Mouse (Mus musculus): ENCODE data around the gene Zfp865. TPM values are rescaled to one million over a fixed set of nuclear protein-coding genes. Genes with fewer than 3 reads are reported as not detected.

Gene Zfp865
- polyA plus RNA-seq, 1 experiment = 18.3 TPM

DNA sequence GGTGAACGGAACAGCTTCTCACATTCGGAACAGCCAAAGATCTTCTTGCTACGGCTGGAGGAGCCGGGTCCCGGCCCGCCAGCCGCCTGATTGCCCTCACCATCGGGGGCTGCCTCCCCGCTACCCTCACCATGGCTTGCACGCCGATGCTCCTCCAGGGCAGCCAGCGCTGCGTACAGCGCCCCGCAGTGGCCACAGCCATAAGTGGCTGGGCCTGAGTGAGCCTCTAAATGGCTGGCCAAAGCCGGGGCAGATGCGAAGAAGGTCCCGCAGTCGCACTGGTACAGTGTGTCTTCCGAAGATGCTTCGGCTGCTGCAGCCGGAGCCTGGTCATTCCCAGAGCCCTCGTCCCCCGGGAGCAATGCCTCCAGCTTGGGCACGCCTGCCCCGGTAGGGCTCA is 11.9 kb upstream of the Zfp865 start:
- Histone ChIP-seq H3K27me3 (ENCODE audit: control insufficient read depth, insufficient read depth, low read length) (no peaks in the 10 kb centered on the region), H3K4me3 (ENCODE audit: control insufficient read depth, low read depth, low read length) (no peak overlapping the region), H3K4me1 (ENCODE audit: control insufficient read depth, insufficient read depth, low read length) (no peaks in the 10 kb centered on the region; the same call in 1 of the 2 replicates), H3K27ac (ENCODE audit: control insufficient read depth, insufficient read depth, low read depth, low read length) (no peak overlapping the region), H3K36me3 (ENCODE audit: control insufficient read depth, insufficient read depth, low read length) (no peaks in the 10 kb centered on the region)
- TF ChIP-seq CTCF (IDR thresholded peaks at IDR 0.05; ENCODE audit: control insufficient read depth, insufficient read depth, insufficient replicate concordance, low read depth, low read length) (no peak), POLR2A (IDR thresholded peaks at IDR 0.05; ENCODE audit: control insufficient read depth, low read depth, low read length) (no peak)

GRCm38 (mm10) chr7:5012681-5013513 is 7.3 kb upstream of the Zfp865 start:
- H3K36me3 ChIP-seq (ENCODE audit: control insufficient read depth, insufficient read depth, low read length) = no peaks in the 10 kb centered on the region
- no peak overlapping the region for H3K27ac ChIP-seq (ENCODE audit: control insufficient read depth, insufficient read depth, low read depth, low read length)
- TF ChIP-seq POLR2A (IDR thresholded peaks at IDR 0.05; ENCODE audit: control insufficient read depth, low read depth, low read length) (no peak), CTCF (IDR thresholded peaks at IDR 0.05; ENCODE audit: control insufficient read depth, insufficient read depth, insufficient replicate concordance, low read depth, low read length) (no peak)
- no peaks in the 10 kb centered on the region for H3K27me3 ChIP-seq (ENCODE audit: control insufficient read depth, insufficient read depth, low read length)
- no peak overlapping the region for H3K4me3 ChIP-seq (ENCODE audit: control insufficient read depth, low read depth, low read length)
- peaks cover 4% of the 10 kb centered on the region for H3K4me1 ChIP-seq (ENCODE audit: control insufficient read depth, insufficient read depth, low read length)

DNA sequence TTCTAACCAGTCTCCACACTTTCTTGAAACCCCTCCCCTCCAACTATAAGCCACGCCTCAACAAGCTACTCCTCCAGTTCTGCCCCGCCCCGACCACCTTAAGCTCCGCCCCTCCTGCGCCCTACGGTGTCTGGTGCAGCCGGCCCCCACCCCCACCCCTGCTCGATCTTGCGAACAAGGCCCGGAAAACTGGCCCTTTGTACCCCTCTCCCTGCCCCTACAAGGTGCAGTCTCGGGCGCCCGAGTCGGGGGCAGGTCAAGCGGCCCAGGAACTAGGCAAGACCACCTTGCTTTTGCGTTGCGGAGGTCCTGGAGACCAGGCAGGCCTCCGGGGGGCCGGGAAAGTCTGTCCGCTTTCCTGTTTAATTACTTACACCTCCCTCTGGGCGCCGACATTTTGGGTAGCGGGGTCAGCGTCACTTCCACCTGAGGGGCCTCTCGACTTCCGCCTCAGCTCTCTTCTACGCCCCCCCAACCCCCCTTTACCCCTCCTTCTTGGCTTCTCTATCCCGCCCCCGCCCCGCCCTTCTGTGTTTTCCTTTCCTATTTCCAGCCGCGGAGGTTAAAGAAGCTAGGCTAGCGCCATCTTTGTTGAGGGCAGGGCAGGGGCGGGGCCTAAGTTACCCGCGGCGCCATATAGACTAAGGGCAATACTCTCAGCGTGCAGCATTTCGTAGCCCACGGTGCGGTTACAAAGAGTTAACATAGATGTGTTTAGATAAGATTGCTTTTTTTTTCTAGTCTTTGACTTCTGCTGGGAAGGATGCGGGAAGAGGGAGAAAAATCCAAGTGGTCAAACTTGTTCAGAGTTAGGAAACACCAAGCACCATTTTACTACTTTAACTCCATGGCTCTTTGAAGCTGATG is 5.7 kb upstream of the Zfp865 start, which contains the start of the genes Zfp524 and Fiz1:
Gene Zfp524, plus strand, starts transcription at position 165 of the 867 bp plus-strand sequence.
Gene Fiz1, minus strand, starts transcription at position 447 of the 867 bp plus-strand sequence.
- no peaks in the 10 kb centered on the region for H3K27me3 ChIP-seq (ENCODE audit: control insufficient read depth, insufficient read depth, low read length)
- peak within 1 kb of the TSS; percentile 92 for H3K4me3 ChIP-seq (ENCODE audit: control insufficient read depth, low read depth, low read length)
- TF ChIP-seq POLR2A (IDR thresholded peaks at IDR 0.05; ENCODE audit: control insufficient read depth, low read depth, low read length) (peak; percentile 65), CTCF (IDR thresholded peaks at IDR 0.05; ENCODE audit: control insufficient read depth, insufficient read depth, insufficient replicate concordance, low read depth, low read length) (no peak)
- H3K4me1 ChIP-seq (ENCODE audit: control insufficient read depth, insufficient read depth, low read length) = peaks cover 4% of the 10 kb centered on the region
- H3K36me3 ChIP-seq (ENCODE audit: control insufficient read depth, insufficient read depth, low read length) = no peaks in the 10 kb centered on the region
- H3K27ac ChIP-seq (ENCODE audit: control insufficient read depth, insufficient read depth, low read depth, low read length) = peak within 1 kb of the TSS; percentile 94

GRCm38 (mm10) chr7:5015118-5016001 is 4.8 kb upstream of the Zfp865 start, which contains the start of gene Gm44973:
Gm44973 (plus strand) TSS chr7:5015496.
- peak within 1 kb of the TSS; percentile 92 for H3K4me3 ChIP-seq (ENCODE audit: control insufficient read depth, low read depth, low read length)
- peak; percentile 33; the same call in 1 of the 2 replicates for TF ChIP-seq POLR2A (IDR thresholded peaks at IDR 0.05; ENCODE audit: control insufficient read depth, low read depth, low read length)
- TF ChIP-seq CTCF (IDR thresholded peaks at IDR 0.05; ENCODE audit: control insufficient read depth, insufficient read depth, insufficient replicate concordance, low read depth, low read length) = no peak
- peaks cover 4% of the 10 kb centered on the region for H3K4me1 ChIP-seq (ENCODE audit: control insufficient read depth, insufficient read depth, low read length)
- no peaks in the 10 kb centered on the region for H3K36me3 ChIP-seq (ENCODE audit: control insufficient read depth, insufficient read depth, low read length)
- H3K27me3 ChIP-seq (ENCODE audit: control insufficient read depth, insufficient read depth, low read length) = no peaks in the 10 kb centered on the region
- H3K27ac ChIP-seq (ENCODE audit: control insufficient read depth, insufficient read depth, low read depth, low read length) = peak within 1 kb of the TSS; percentile 94

- Histone ChIP-seq H3K4me3 (ENCODE audit: control insufficient read depth, low read depth, low read length) (peak overlapping the region; percentile 90), H3K4me1 (ENCODE audit: control insufficient read depth, insufficient read depth, low read length) (peaks cover 4% of the 10 kb centered on the region), H3K36me3 (ENCODE audit: control insufficient read depth, insufficient read depth, low read length) (no peaks in the 10 kb centered on the region), H3K27me3 (ENCODE audit: control insufficient read depth, insufficient read depth, low read length) (no peaks in the 10 kb centered on the region), H3K27ac (ENCODE audit: control insufficient read depth, insufficient read depth, low read depth, low read length) (peak overlapping the region; percentile 90)
- no peak for TF ChIP-seq CTCF (IDR thresholded peaks at IDR 0.05; ENCODE audit: control insufficient read depth, insufficient read depth, insufficient replicate concordance, low read depth, low read length)
- no peak for TF ChIP-seq POLR2A (IDR thresholded peaks at IDR 0.05; ENCODE audit: control insufficient read depth, low read depth, low read length)
Observed at GRCm38 (mm10) chr7:5016057-5016456, 4.1 kb upstream of the Zfp865 start.

DNA sequence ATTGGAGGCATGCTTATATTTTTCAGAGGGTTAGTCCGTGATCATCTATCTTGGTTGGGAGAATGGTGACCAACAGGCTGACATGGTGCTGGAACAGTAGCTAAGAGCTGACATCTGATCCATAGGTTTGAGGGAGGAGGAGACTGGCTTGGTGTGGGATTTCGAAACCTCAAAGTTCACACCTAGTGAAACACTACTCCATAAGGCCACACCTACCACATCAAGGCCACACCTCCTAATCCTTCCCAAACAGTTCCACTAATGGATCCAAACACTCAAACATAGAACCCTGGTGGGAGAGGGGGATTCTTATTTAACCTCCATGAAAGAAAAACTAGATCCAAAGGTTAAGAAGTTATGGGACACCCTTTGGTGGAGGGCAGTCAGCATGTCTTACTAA is 3.3 kb upstream of the Zfp865 start:
- H3K36me3 ChIP-seq (ENCODE audit: control insufficient read depth, insufficient read depth, low read length) = no peaks in the 10 kb centered on the region

More for the DNA sequence above, 3.3 kb upstream of the Zfp865 start:
- no peak overlapping the region for H3K27ac ChIP-seq (ENCODE audit: control insufficient read depth, insufficient read depth, low read depth, low read length)
- H3K27me3 ChIP-seq (ENCODE audit: control insufficient read depth, insufficient read depth, low read length) = no peaks in the 10 kb centered on the region
- TF ChIP-seq POLR2A (IDR thresholded peaks at IDR 0.05; ENCODE audit: control insufficient read depth, low read depth, low read length) = no peak
- no peak overlapping the region for H3K4me3 ChIP-seq (ENCODE audit: control insufficient read depth, low read depth, low read length)
- peaks cover 4% of the 10 kb centered on the region for H3K4me1 ChIP-seq (ENCODE audit: control insufficient read depth, insufficient read depth, low read length)
